32 mouse cellular contexts compared by ENCODE assay signal in genomic region chr12:104461372-104461771, GRCm38 (mm10). TPM values are rescaled to one million over a fixed set of nuclear protein-coding genes. Genes with fewer than 3 reads are reported as not detected.
A peak's percentile ranks its signal among the peaks of the same experiment; 100 is the strongest.
DNase-seq lines count a peak whose midpoint lies in the region; ATAC-seq and TF ChIP-seq lines count a peak whose summit lies in the region.
"Had no signal": no experiment of that assay in that cellular context is flagged by ENCODE, and none has a peak within 500 bp of the region (broad histone marks: within the 10 kb centered on the region; RNA-seq: fewer than 3 reads in every experiment).

No protein-coding gene starts in this region.

- H3K27ac ChIP-seq in kidney, embryonic 14.5 days (ENCODE audit: low read depth, low read length), result no peak overlapping the region
- H3K27ac ChIP-seq in embryonic facial prominence, embryonic 10.5 days (replicated peaks), result peak overlapping the region; percentile 36; the same call in 1 of the 2 replicates
- H3K27ac ChIP-seq in limb, embryonic 10.5 days, result peak overlapping the region; percentile 71
- no peak overlapping the region for H3K27ac ChIP-seq in forebrain, postnatal 0 days (ENCODE audit: low read depth, low read length)
- H3K27ac ChIP-seq in hindbrain, embryonic 16.5 days (ENCODE audit: low read depth, low read length), result no peak overlapping the region
- H3K27ac ChIP-seq: forebrain, embryonic 12.5 days; heart, embryonic 13.5 days; hindbrain, embryonic 13.5 days; left cerebral cortex, adult 2 months; midbrain, embryonic 13.5 days had no signal

- H3K4me2 ChIP-seq in kidney, embryonic 14.5 days (replicated peaks; ENCODE audit: low read depth, low read length), result no peak overlapping the region
- no peak overlapping the region for H3K4me2 ChIP-seq in forebrain, postnatal 0 days (ENCODE audit: low read depth)
- no peak overlapping the region for H3K4me2 ChIP-seq in hindbrain, embryonic 16.5 days (ENCODE audit: low read length)
- H3K4me2 ChIP-seq: forebrain, embryonic 12.5 days; heart, embryonic 13.5 days; hindbrain, embryonic 13.5 days; liver, embryonic 11.5 days; midbrain, embryonic 13.5 days had no signal

- H3K4me1 ChIP-seq in kidney, embryonic 14.5 days (ENCODE audit: control insufficient read depth, insufficient read depth, low read length), result no peaks in the 10 kb centered on the region
- peaks cover 29% of the 10 kb centered on the region for H3K4me1 ChIP-seq in embryonic facial prominence, embryonic 10.5 days
- peaks cover 35% of the 10 kb centered on the region for H3K4me1 ChIP-seq in limb, embryonic 10.5 days
- no peaks in the 10 kb centered on the region for H3K4me1 ChIP-seq in forebrain, postnatal 0 days (ENCODE audit: insufficient read depth)
- no peaks in the 10 kb centered on the region for H3K4me1 ChIP-seq in hindbrain, embryonic 16.5 days (ENCODE audit: control insufficient read depth, insufficient read depth, low read depth, low read length)

- no peaks in the 10 kb centered on the region for H3K36me3 ChIP-seq in kidney, embryonic 14.5 days (ENCODE audit: control insufficient read depth, insufficient read depth, low read length)
- H3K36me3 ChIP-seq in embryonic facial prominence, embryonic 10.5 days (replicated peaks), result no peaks in the 10 kb centered on the region
- 0 out of 2 replicates have a peak, but pooled peaks cover 10% of the 10 kb centered on the region for H3K36me3 ChIP-seq in limb, embryonic 10.5 days
- H3K36me3 ChIP-seq in forebrain, postnatal 0 days (ENCODE audit: insufficient read depth), result no peaks in the 10 kb centered on the region
- no peaks in the 10 kb centered on the region for H3K36me3 ChIP-seq in hindbrain, embryonic 16.5 days (ENCODE audit: control insufficient read depth, insufficient read depth, low read length)
- H3K36me3 ChIP-seq: forebrain, embryonic 12.5 days; G1E; heart, embryonic 13.5 days; hindbrain, embryonic 13.5 days; midbrain, embryonic 13.5 days had no signal

- TF ChIP-seq CTCF in forebrain, postnatal 0 days (IDR thresholded peaks at IDR 0.05; ENCODE audit: low read depth), result no peak

- no peak for DNase-seq in kidney, postnatal 25 days
- peak; percentile 60 for DNase-seq in embryonic facial prominence, embryonic 10.5 days (ENCODE audit: low spot score)
- DNase-seq in limb, embryonic 10.5 days (ENCODE audit: low spot score), result peak; percentile 58
- DNase-seq in yolk sac, embryonic 10.5 days (ENCODE audit: low spot score), result peak; percentile 38
- DNase-seq in forebrain, postnatal 0 days, result no peak
- DNase-seq: adrenal gland, adult 2 months; B cell, adult 2 months; cerebellum, adult 11-12 months; cerebellum, postnatal 14 days; gastrocnemius, postnatal 14 days; heart, adult 11 months; heart, postnatal 14 days; layer of hippocampus, adult 9-11 months; liver, postnatal 0 days; lung, postnatal 10 days had no signal

- peaks cover 3% of the 10 kb centered on the region; the same call in 1 of the 2 replicates for H3K27me3 ChIP-seq in kidney, embryonic 14.5 days (ENCODE audit: control insufficient read depth, insufficient read depth, low read length)
- peaks cover 42% of the 10 kb centered on the region for H3K27me3 ChIP-seq in embryonic facial prominence, embryonic 10.5 days (replicated peaks; ENCODE audit: low read depth, poor library complexity, severe bottlenecking)
- H3K27me3 ChIP-seq in limb, embryonic 10.5 days (ENCODE audit: low read depth, poor library complexity, severe bottlenecking), result peaks cover 28% of the 10 kb centered on the region; the same call in 1 of the 2 replicates
- no peaks in the 10 kb centered on the region; the same call in 1 of the 2 replicates for H3K27me3 ChIP-seq in forebrain, postnatal 0 days (ENCODE audit: insufficient read depth, low read length)
- peaks cover 1% of the 10 kb centered on the region; the same call in 1 of the 2 replicates for H3K27me3 ChIP-seq in hindbrain, embryonic 16.5 days (replicated peaks; ENCODE audit: control insufficient read depth, insufficient read depth, low read length)

- H3K9ac ChIP-seq in kidney, embryonic 14.5 days (ENCODE audit: low read depth, low read length), result no peak overlapping the region
- H3K9ac ChIP-seq in forebrain, postnatal 0 days, result no peak overlapping the region
- no peak overlapping the region for H3K9ac ChIP-seq in hindbrain, embryonic 16.5 days (ENCODE audit: low read depth, low read length)
- H3K9ac ChIP-seq: forebrain, embryonic 12.5 days; heart, embryonic 13.5 days; hindbrain, embryonic 13.5 days; liver, postnatal 0 days; midbrain, embryonic 13.5 days had no signal

- H3K4me3 ChIP-seq in kidney, embryonic 14.5 days (ENCODE audit: low read length), result no peak overlapping the region
- no peak overlapping the region for H3K4me3 ChIP-seq in embryonic facial prominence, embryonic 10.5 days
- no peak overlapping the region for H3K4me3 ChIP-seq in limb, embryonic 10.5 days
- H3K4me3 ChIP-seq in forebrain, postnatal 0 days (ENCODE audit: low read depth, low read length), result no peak overlapping the region
- H3K4me3 ChIP-seq in hindbrain, embryonic 16.5 days (ENCODE audit: low read length), result no peak overlapping the region
- H3K4me3 ChIP-seq: erythroblast, embryonic 14.5 days; forebrain, embryonic 12.5 days; heart, embryonic 13.5 days; hindbrain, embryonic 13.5 days; left cerebral cortex, adult 2 months; midbrain, embryonic 13.5 days had no signal

- ATAC-seq in kidney, embryonic 14.5 days (ENCODE audit: low FRiP score, low TSS enrichment), result 0 out of 2 replicates have a peak, but pooled peaks have one; percentile 38
- ATAC-seq in forebrain, postnatal 0 days, result no peak
- ATAC-seq in hindbrain, embryonic 16.5 days, result no peak
- ATAC-seq: inflammation-experienced regulatory T-cells, adult 6 months; liver, postnatal 0 days; midbrain, embryonic 13.5 days; Patski had no signal

- H3K9me3 ChIP-seq in kidney, embryonic 14.5 days (ENCODE audit: control insufficient read depth, low read length), result no peaks in the 10 kb centered on the region
- H3K9me3 ChIP-seq in embryonic facial prominence, embryonic 10.5 days, result no peaks in the 10 kb centered on the region
- no peaks in the 10 kb centered on the region for H3K9me3 ChIP-seq in limb, embryonic 10.5 days (replicated peaks)
- H3K9me3 ChIP-seq in forebrain, postnatal 0 days (ENCODE audit: low read length), result no peaks in the 10 kb centered on the region
- no peaks in the 10 kb centered on the region for H3K9me3 ChIP-seq in hindbrain, embryonic 16.5 days (ENCODE audit: control insufficient read depth, low read length)
- H3K9me3 ChIP-seq: forebrain, embryonic 12.5 days; heart, embryonic 13.5 days; hindbrain, embryonic 13.5 days; midbrain, embryonic 13.5 days had no signal

- 19% methylated on average over 8 of the region's 8 CpGs for WGBS in kidney, embryonic 14.5 days
- WGBS in embryonic facial prominence, embryonic 10.5 days, result 13% methylated on average over 8 of the region's 8 CpGs
- 13% methylated on average over 8 of the region's 8 CpGs for WGBS in limb, embryonic 10.5 days
- WGBS in forebrain, postnatal 0 days, result 22% methylated on average over 8 of the region's 8 CpGs
- 30% methylated on average over 8 of the region's 8 CpGs for whole genome bisulfite sequencing in hindbrain, embryonic 16.5 days

RNA-seq across cellular contexts. Expression of gene Gsc, which starts 11.8 kb away (rescaled TPM):
- polyA plus RNA-seq in kidney, embryonic 14.5 days (2014; fragmentation: Nextera tagmentation; extraction: Ambion mirVana), result not detected in 2 replicates
- polyA plus RNA-seq in embryonic facial prominence, embryonic 10.5 days (2016; fragmentation: Nextera tagmentation; extraction: Ambion mirVana), result 11.8 and 20.4 TPM in 2 replicates
- polyA plus RNA-seq in limb, embryonic 10.5 days (2016; fragmentation: Nextera tagmentation; extraction: Ambion mirVana), result 20.1 and 34.2 TPM in 2 replicates
- total RNA-seq in forebrain, postnatal 0 days (2014; rRNA removed), result 1.5 TPM in 1 of 2 replicates, not detected in the other
- polyA plus RNA-seq in forebrain, postnatal 0 days (2015; fragmentation: Nextera tagmentation; extraction: Ambion mirVana), result 0.11 TPM in 1 of 2 replicates, not detected in the other
- polyA plus RNA-seq in hindbrain, embryonic 16.5 days (2015; fragmentation: Nextera tagmentation; extraction: Ambion mirVana), result 0.24 and 0.29 TPM in 2 replicates
- total RNA-seq: adrenal gland, adult 2 months; CH12.LX; G1E; heart, postnatal 14 days; left cerebral cortex, adult 2 months; left cerebral cortex, postnatal 36 days; megakaryocyte, adult 5-6 weeks had no signal
- polyA plus RNA-seq: erythroblast, embryonic 14.5 days; G1E; hindbrain, embryonic 13.5 days; inflammation-experienced regulatory T-cells, adult 6 months; liver, postnatal 0 days; small intestine, adult 2 months had no signal

RNA-seq across cellular contexts. Expression of gene Serpina3n, which starts 54.8 kb away (rescaled TPM):
- polyA plus RNA-seq in kidney, embryonic 14.5 days (2014; fragmentation: Nextera tagmentation; extraction: Ambion mirVana), result not detected in 2 replicates
- polyA plus RNA-seq in embryonic facial prominence, embryonic 10.5 days (2016; fragmentation: Nextera tagmentation; extraction: Ambion mirVana), result not detected in 2 replicates
- polyA plus RNA-seq in limb, embryonic 10.5 days (2016; fragmentation: Nextera tagmentation; extraction: Ambion mirVana), result not detected in 2 replicates
- total RNA-seq in forebrain, postnatal 0 days (2014; rRNA removed), result 3.8 and 4.2 TPM in 2 replicates
- 1.6 and 3.3 TPM in 2 replicates for polyA plus RNA-seq in forebrain, postnatal 0 days (2015; fragmentation: Nextera tagmentation; extraction: Ambion mirVana)
- 3.4 and 3.5 TPM in 2 replicates for polyA plus RNA-seq in hindbrain, embryonic 16.5 days (2015; fragmentation: Nextera tagmentation; extraction: Ambion mirVana)
- total RNA-seq: CH12.LX, G1E had no signal
- polyA plus RNA-seq: erythroblast, embryonic 14.5 days; forebrain, embryonic 12.5 days; G1E; inflammation-experienced regulatory T-cells, adult 6 months; liver, embryonic 11.5 days; midbrain, embryonic 13.5 days; neural tube, embryonic 11.5 days had no signal

Comparison
In these comparisons a context has a peak if more than half of its experiments do, and no peak if none do; other contexts are left out.
1. H3K27ac ChIP-seq: peak in embryonic facial prominence, embryonic 10.5 days (single experiment) and limb, embryonic 10.5 days (single experiment); none in kidney, embryonic 14.5 days (single experiment), forebrain, postnatal 0 days (single experiment) and hindbrain, embryonic 16.5 days (single experiment).
2. DNase-seq: peak in embryonic facial prominence, embryonic 10.5 days (single experiment), limb, embryonic 10.5 days (single experiment) and yolk sac, embryonic 10.5 days (single experiment); none in kidney, postnatal 25 days (0 of 2) and forebrain, postnatal 0 days (single experiment).